Mouse (Mus musculus) lung, postnatal 0 days (tissue): Measurements from ENCODE around the gene Alg14.

Experiments
- CTCF ChIP-seq: IDR thresholded peaks from 2 replicates; pipeline ENCODE4 v1.5.1; 2016; ENCODE audit warnings: antibody characterized with exemption, mild to moderate bottlenecking
- EP300 ChIP-seq: IDR thresholded peaks from 2 replicates; pipeline ENCODE4 v1.6.1; 2016; ENCODE audit warnings: antibody characterized with exemption, mild to moderate bottlenecking, control low read depth

GRCm38 (mm10) chr3:121256131-121256530 is 35.4 kb upstream of the Alg14 start:
- no peak for TF ChIP-seq EP300
- no peak for TF ChIP-seq CTCF
